Comparison of ENCODE assay signal across 14 mouse cellular contexts in the genomic region with DNA sequence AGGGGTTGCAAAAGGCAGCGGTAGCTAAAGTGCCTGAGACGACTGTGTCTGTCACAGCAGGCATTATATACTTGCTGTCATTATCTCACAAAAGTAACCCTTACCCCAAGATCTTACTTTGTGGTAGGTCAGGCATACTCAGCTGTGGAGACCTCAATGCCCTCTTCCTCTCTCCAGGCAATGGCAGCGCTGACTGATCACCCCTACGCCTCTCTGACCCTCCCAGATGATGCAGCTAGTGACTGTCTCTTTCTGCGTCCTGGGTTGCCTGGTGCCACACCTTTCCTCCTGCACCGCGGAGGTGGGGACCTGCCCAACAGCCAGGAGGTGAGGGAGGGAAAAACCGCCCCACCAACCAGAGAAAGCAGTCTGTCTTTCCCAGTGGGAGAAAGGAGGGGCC. TPM values are rescaled to one million over a fixed set of nuclear protein-coding genes. Genes with fewer than 3 reads are reported as not detected.
DNase-seq lines count a peak whose midpoint lies in the region; ATAC-seq and TF ChIP-seq lines count a peak whose summit lies in the region.
"Had no signal": no experiment of that assay in that cellular context is flagged by ENCODE, and none has a peak within 500 bp of the region (broad histone marks: within the 10 kb centered on the region; RNA-seq: fewer than 3 reads in every experiment).

No protein-coding gene starts in this region.

- no peak overlapping the region for H3K9ac ChIP-seq in intestine, embryonic 15.5 days
- no peak overlapping the region for H3K9ac ChIP-seq in intestine, postnatal 0 days (ENCODE audit: low read depth, low read length)
- peak overlapping the region; percentile 80; the same call in 1 of the 2 replicates for H3K9ac ChIP-seq in limb, embryonic 13.5 days
- H3K9ac ChIP-seq: hindbrain, embryonic 15.5 days had no signal

- no peak for ATAC-seq in intestine, embryonic 15.5 days
- no peak for ATAC-seq in intestine, postnatal 0 days
- ATAC-seq in limb, embryonic 13.5 days (ENCODE audit: low FRiP score, low read depth) = no peak

- H3K36me3 ChIP-seq in intestine, embryonic 15.5 days = peaks cover 7% of the 10 kb centered on the region; the same call in 1 of the 2 replicates
- H3K36me3 ChIP-seq in intestine, postnatal 0 days (ENCODE audit: control insufficient read depth, insufficient read depth) = peaks cover 33% of the 10 kb centered on the region
- peaks cover 49% of the 10 kb centered on the region for H3K36me3 ChIP-seq in E14TG2a.4 (ENCODE audit: insufficient read depth, low read length)
- peaks cover 53% of the 10 kb centered on the region for H3K36me3 ChIP-seq in limb, embryonic 13.5 days

- H3K4me2 ChIP-seq in intestine, embryonic 15.5 days (replicated peaks) = no peak overlapping the region
- H3K4me2 ChIP-seq in intestine, postnatal 0 days (replicated peaks; ENCODE audit: low read depth) = no peak overlapping the region
- peak overlapping the region; percentile 99; the same call in 1 of the 2 replicates for H3K4me2 ChIP-seq in limb, embryonic 13.5 days (replicated peaks)

- peaks cover 65% of the 10 kb centered on the region for H3K4me1 ChIP-seq in intestine, embryonic 15.5 days (replicated peaks)
- peaks cover 9% of the 10 kb centered on the region; the same call in 1 of the 2 replicates for H3K4me1 ChIP-seq in intestine, postnatal 0 days (replicated peaks; ENCODE audit: control insufficient read depth, insufficient read depth, low read length)
- H3K4me1 ChIP-seq in E14TG2a.4 (replicated peaks; ENCODE audit: low read depth, low read length) = peaks cover 75% of the 10 kb centered on the region
- H3K4me1 ChIP-seq in limb, embryonic 13.5 days = peaks cover 43% of the 10 kb centered on the region

- DNase-seq in cerebellum, adult 11-12 months = peak; percentile 40
- no peak for DNase-seq in cerebellum, postnatal 14 days
- no peak for DNase-seq in left cerebral cortex, adult 2 months (ENCODE audit: extremely low spot score in 1 of 2, low spot score in 2 of 2)
- DNase-seq in ovary, postnatal 14 days (ENCODE audit: low spot score) = no peak
- DNase-seq: layer of hippocampus, adult 9-11 months had no signal

- H3K9me3 ChIP-seq in intestine, embryonic 15.5 days = no peaks in the 10 kb centered on the region
- no peaks in the 10 kb centered on the region for H3K9me3 ChIP-seq in intestine, postnatal 0 days (ENCODE audit: control insufficient read depth)
- no peaks in the 10 kb centered on the region for H3K9me3 ChIP-seq in E14TG2a.4 (ENCODE audit: low read length)
- H3K9me3 ChIP-seq in limb, embryonic 13.5 days = no peaks in the 10 kb centered on the region
- H3K9me3 ChIP-seq: hindbrain, embryonic 15.5 days had no signal

- intact Hi-C loops in left cerebral cortex, adult 2 months (cut with DNase I) = no loop called here

- H3K27me3 ChIP-seq in intestine, embryonic 15.5 days (replicated peaks) = no peaks in the 10 kb centered on the region
- no peaks in the 10 kb centered on the region; the same call in 1 of the 2 replicates for H3K27me3 ChIP-seq in intestine, postnatal 0 days (replicated peaks; ENCODE audit: control insufficient read depth, insufficient read depth, low read length)
- H3K27me3 ChIP-seq in E14TG2a.4 (ENCODE audit: insufficient read depth, low read length) = peaks cover 10% of the 10 kb centered on the region
- H3K27me3 ChIP-seq in limb, embryonic 13.5 days = peaks cover 39% of the 10 kb centered on the region

- no peak overlapping the region for H3K4me3 ChIP-seq in intestine, embryonic 15.5 days (replicated peaks)
- no peak overlapping the region for H3K4me3 ChIP-seq in intestine, postnatal 0 days (ENCODE audit: low read depth, low read length)
- H3K4me3 ChIP-seq in E14TG2a.4 (replicated peaks; ENCODE audit: low read length) = peak overlapping the region; percentile 92
- peak overlapping the region; percentile 64; the same call in 1 of the 2 replicates for H3K4me3 ChIP-seq in limb, embryonic 13.5 days
- H3K4me3 ChIP-seq in left cerebral cortex, adult 2 months = no peak overlapping the region

- WGBS in intestine, embryonic 15.5 days = 66% methylated on average over 8 of the region's 8 CpGs
- 71% methylated on average over 8 of the region's 8 CpGs for WGBS in intestine, postnatal 0 days
- WGBS in limb, embryonic 13.5 days = 79% methylated on average over 8 of the region's 8 CpGs

- no peak for TF ChIP-seq CTCF in intestine, postnatal 0 days (IDR thresholded peaks at IDR 0.05; ENCODE audit: low read depth)
- no peak for TF ChIP-seq CTCF in E14TG2a.4 (conservative IDR thresholded peaks at IDR 0.05; ENCODE audit: low read length)
- no peak for TF ChIP-seq CTCF in left cerebral cortex, adult 2 months (IDR thresholded peaks at IDR 0.05)

- 0 out of 2 replicates have a peak overlapping the region, but pooled peaks have one; percentile 6 for H3K27ac ChIP-seq in intestine, embryonic 15.5 days
- no peak overlapping the region for H3K27ac ChIP-seq in intestine, postnatal 0 days (ENCODE audit: low read depth, low read length)
- H3K27ac ChIP-seq in limb, embryonic 13.5 days = no peak overlapping the region
- H3K27ac ChIP-seq in left cerebral cortex, adult 2 months = no peak overlapping the region
- H3K27ac ChIP-seq: hindbrain, embryonic 15.5 days had no signal

RNA-seq across cellular contexts. Expression of a gene that starts 2.5 kb away (rescaled TPM):
- 185 and 190 TPM in 2 replicates for polyA plus RNA-seq in intestine, embryonic 15.5 days (2015; fragmentation: Nextera tagmentation; extraction: Ambion mirVana)
- polyA plus RNA-seq in intestine, postnatal 0 days (2015; fragmentation: Nextera tagmentation; extraction: Ambion mirVana) = 62.0 and 68.3 TPM in 2 replicates
- polyA plus RNA-seq in limb, embryonic 13.5 days (2015; fragmentation: Nextera tagmentation; extraction: Ambion mirVana) = 423 and 428 TPM in 2 replicates
- 10 to 100 TPM; 10.1 to 11.0 TPM for total RNA-seq in left cerebral cortex, adult 2 months (2021)

RNA-seq across cellular contexts. Expression of a gene that starts 3.9 kb away (rescaled TPM):
- polyA plus RNA-seq in intestine, embryonic 15.5 days (2015; fragmentation: Nextera tagmentation; extraction: Ambion mirVana) = not detected in 2 replicates
- 0.12 TPM in 1 of 2 replicates, not detected in the other for polyA plus RNA-seq in intestine, postnatal 0 days (2015; fragmentation: Nextera tagmentation; extraction: Ambion mirVana)
- 0.15 TPM in 1 of 2 replicates, not detected in the other for polyA plus RNA-seq in limb, embryonic 13.5 days (2015; fragmentation: Nextera tagmentation; extraction: Ambion mirVana)
- not detected for total RNA-seq in left cerebral cortex, adult 2 months (2021)
- total RNA-seq: ES-E14; gastrocnemius, postnatal 10 days had no signal
- polyA plus RNA-seq: heart, embryonic 11.5 days; kidney, embryonic 16.5 days had no signal

RNA-seq across cellular contexts. Expression of a gene that starts 4.7 kb away (rescaled TPM):
- 0.23 and 0.35 TPM in 2 replicates for polyA plus RNA-seq in intestine, embryonic 15.5 days (2015; fragmentation: Nextera tagmentation; extraction: Ambion mirVana)
- 0.13 and 0.17 TPM in 2 replicates for polyA plus RNA-seq in intestine, postnatal 0 days (2015; fragmentation: Nextera tagmentation; extraction: Ambion mirVana)
- 0.29 and 0.71 TPM in 2 replicates for polyA plus RNA-seq in limb, embryonic 13.5 days (2015; fragmentation: Nextera tagmentation; extraction: Ambion mirVana)
- not detected for total RNA-seq in left cerebral cortex, adult 2 months (2021)
- total RNA-seq: ES-E14 had no signal

RNA-seq across cellular contexts. Expression of a gene that starts 11.5 kb away (rescaled TPM):
- 385 and 387 TPM in 2 replicates for polyA plus RNA-seq in intestine, embryonic 15.5 days (2015; fragmentation: Nextera tagmentation; extraction: Ambion mirVana)
- 290 and 312 TPM in 2 replicates for polyA plus RNA-seq in intestine, postnatal 0 days (2015; fragmentation: Nextera tagmentation; extraction: Ambion mirVana)
- 247 and 266 TPM in 2 replicates for polyA plus RNA-seq in limb, embryonic 13.5 days (2015; fragmentation: Nextera tagmentation; extraction: Ambion mirVana)
- total RNA-seq in left cerebral cortex, adult 2 months (2021) = 1 to 10 TPM; 7.4 to 8.3 TPM

RNA-seq across cellular contexts. Expression of a gene that starts 14.8 kb away (rescaled TPM):
- 3.0 and 3.1 TPM in 2 replicates for polyA plus RNA-seq in intestine, embryonic 15.5 days (2015; fragmentation: Nextera tagmentation; extraction: Ambion mirVana)
- polyA plus RNA-seq in intestine, postnatal 0 days (2015; fragmentation: Nextera tagmentation; extraction: Ambion mirVana) = 1.4 and 3.0 TPM in 2 replicates
- 2.6 and 4.6 TPM in 2 replicates for polyA plus RNA-seq in limb, embryonic 13.5 days (2015; fragmentation: Nextera tagmentation; extraction: Ambion mirVana)
- total RNA-seq in left cerebral cortex, adult 2 months (2021) = under 1 TPM; 0.27 to 0.56 TPM

Comparison
In these comparisons a context has a peak if more than half of its experiments do, and no peak if none do; other contexts are left out.
1. H3K4me3 ChIP-seq: peak in E14TG2a.4 (single experiment) and limb, embryonic 13.5 days (single experiment); none in intestine, embryonic 15.5 days (single experiment), intestine, postnatal 0 days (single experiment) and left cerebral cortex, adult 2 months (single experiment).